Mouse (Mus musculus) forebrain, embryonic 10.5 days (tissue): ENCODE measurements around the gene Ncoa1. TPM values are rescaled to one million over a fixed set of nuclear protein-coding genes. Genes with fewer than 3 reads are reported as not detected.

ENCODE experiments used
- DNase-seq: peaks from one replicate; pipeline ENCODE4 v3.0.0-alpha.2; 2017; ENCODE audit warnings: low spot score; ENCODE audit errors: extremely low spot score
- H3K27ac ChIP-seq: fragments of 300-500 bp; sonication (generic); 2 replicates; pipeline ENCODE4 v1.5.1; 2016; ENCODE audit warnings: mild to moderate bottlenecking
- H3K27me3 ChIP-seq: fragments of 300-500 bp; sonication (generic); 2 replicates; pipeline ENCODE4 v1.6.1; 2016; ENCODE audit warnings: mild to moderate bottlenecking; ENCODE audit not compliant: poor library complexity, severe bottlenecking
- H3K36me3 ChIP-seq: fragments of 300-500 bp; sonication (generic); replicated peaks from 2 replicates; pipeline ENCODE4 v1.6.1; 2016; ENCODE audit warnings: mild to moderate bottlenecking, moderate library complexity
- H3K4me1 ChIP-seq: fragments of 300-500 bp; sonication (generic); 2 replicates; pipeline ENCODE4 v1.6.1; 2016
- H3K4me3 ChIP-seq: fragments of 300-500 bp; sonication (generic); 2 replicates; pipeline ENCODE4 v1.5.1; 2016; ENCODE audit warnings: mild to moderate bottlenecking, moderate library complexity
- H3K9me3 ChIP-seq: fragments of 300-500 bp; sonication (generic); 2 replicates; pipeline ENCODE4 v1.6.1; 2016; ENCODE audit warnings: mild to moderate bottlenecking, moderate library complexity
- WGBS: fragments of 180-500 bp; shearing (Covaris S2); methylation state at CpG from one replicate; pipeline ENCODE4 v1.1.7; 2016; 5-methylcytosine and 5-hydroxymethylcytosine counted together
- polyA plus RNA-seq: library from polyadenylated mRNA; unstranded; fragments of >200 nt; fragmentation: Nextera tagmentation; extraction: Ambion mirVana; gene quantifications from 2 replicates; pipeline ENCODE4 v1.2.1, GENCODE M21; 2016

Gene Ncoa1
- polyA plus RNA-seq, 1 experiment from 2014 or later, result 3.0 TPM

GRCm38 (mm10) chr12:4500516-4500915 lies 23.5 kb upstream of the Ncoa1 start:
- WGBS, result 97% methylated on average over 4 of the region's 4 CpGs
- Histone ChIP-seq H3K4me1 (no peaks in the 10 kb centered on the region; the same call in 1 of the 2 replicates), H3K27me3 (no peaks in the 10 kb centered on the region), H3K4me3 (no peak overlapping the region), H3K9me3 (no peaks in the 10 kb centered on the region), H3K36me3 (no peaks in the 10 kb centered on the region), H3K27ac (no peak overlapping the region)
- no peak for DNase-seq

GRCm38 (mm10) chr12:4499651-4500175 lies 22.7 kb upstream of the Ncoa1 start:
- no peaks in the 10 kb centered on the region for H3K36me3 ChIP-seq
- H3K4me3 ChIP-seq, result no peak overlapping the region
- no peaks in the 10 kb centered on the region for H3K27me3 ChIP-seq
- H3K9me3 ChIP-seq, result no peaks in the 10 kb centered on the region
- 75% methylated on average over 3 of the region's 3 CpGs for WGBS
- no peak for DNase-seq
- H3K27ac ChIP-seq, result no peak overlapping the region
- H3K4me1 ChIP-seq, result no peaks in the 10 kb centered on the region

GRCm38 (mm10) chr12:4488411-4488810 lies 11.4 kb upstream of the Ncoa1 start:
- Histone ChIP-seq H3K9me3 (no peaks in the 10 kb centered on the region), H3K27ac (no peak overlapping the region), H3K27me3 (no peaks in the 10 kb centered on the region), H3K4me3 (no peak overlapping the region), H3K4me1 (no peaks in the 10 kb centered on the region), H3K36me3 (no peaks in the 10 kb centered on the region)
- no peak for DNase-seq
- 86% methylated on average over 6 of the region's 6 CpGs for WGBS

GRCm38 (mm10) chr12:4483386-4483785 lies 6.4 kb upstream of the Ncoa1 start:
- Histone ChIP-seq H3K9me3 (no peaks in the 10 kb centered on the region), H3K36me3 (no peaks in the 10 kb centered on the region), H3K4me1 (peaks cover 5% of the 10 kb centered on the region), H3K4me3 (no peak overlapping the region), H3K27ac (no peak overlapping the region), H3K27me3 (peaks cover 6% of the 10 kb centered on the region)
- WGBS, result 77% methylated on average over 4 of the region's 4 CpGs
- DNase-seq, result no peak

- Histone ChIP-seq H3K27me3 (peaks cover 17% of the 10 kb centered on the region), H3K4me1 (peaks cover 9% of the 10 kb centered on the region), H3K9me3 (no peaks in the 10 kb centered on the region), H3K36me3 (no peaks in the 10 kb centered on the region), H3K4me3 (no peak overlapping the region), H3K27ac (no peak overlapping the region)
- no peak for DNase-seq
- 63% methylated on average over 5 of the region's 5 CpGs for WGBS
Measured at GRCm38 (mm10) chr12:4481687-4482086, 4.7 kb upstream of the Ncoa1 start.

GRCm38 (mm10) chr12:4480250-4480649 lies 3.3 kb upstream of the Ncoa1 start:
- H3K27me3 ChIP-seq, result peaks cover 28% of the 10 kb centered on the region
- WGBS, result 90% methylated on average over 4 of the region's 4 CpGs
- no peak overlapping the region for H3K4me3 ChIP-seq
- H3K27ac ChIP-seq, result no peak overlapping the region
- peaks cover 19% of the 10 kb centered on the region for H3K4me1 ChIP-seq
- no peaks in the 10 kb centered on the region for H3K9me3 ChIP-seq
- H3K36me3 ChIP-seq, result no peaks in the 10 kb centered on the region
- no peak for DNase-seq

- DNase-seq, result no peak
- Histone ChIP-seq H3K36me3 (no peaks in the 10 kb centered on the region), H3K9me3 (no peaks in the 10 kb centered on the region), H3K4me1 (peaks cover 25% of the 10 kb centered on the region), H3K27ac (no peak overlapping the region), H3K4me3 (no peak overlapping the region), H3K27me3 (peaks cover 37% of the 10 kb centered on the region)
- WGBS, result 76% methylated on average over 3 of the region's 3 CpGs
Measured at GRCm38 (mm10) chr12:4479171-4479881, 2.3 kb upstream of the Ncoa1 start.

- WGBS, result 76% methylated on average over 6 of the region's 6 CpGs
- Histone ChIP-seq H3K9me3 (no peaks in the 10 kb centered on the region), H3K4me3 (no peak overlapping the region)
Measured at GRCm38 (mm10) chr12:4477941-4478795, 1.2 kb upstream of the Ncoa1 start.

GRCm38 (mm10) chr12:4476291-4476831 lies 621 bp downstream of the Ncoa1 start:
- peaks cover 57% of the 10 kb centered on the region for H3K27me3 ChIP-seq
- peak overlapping the region; percentile 93 for H3K27ac ChIP-seq
- DNase-seq, result peak; percentile 63
- H3K4me3 ChIP-seq, result peak overlapping the region; percentile 83
- no peaks in the 10 kb centered on the region for H3K9me3 ChIP-seq
- 2% methylated on average over 64 of the region's 73 CpGs for WGBS
- H3K36me3 ChIP-seq, result no peaks in the 10 kb centered on the region
- peaks cover 19% of the 10 kb centered on the region for H3K4me1 ChIP-seq

More at GRCm38 (mm10) chr12:4477941-4478795, 1.2 kb upstream of the Ncoa1 start:
- peaks cover 49% of the 10 kb centered on the region for H3K27me3 ChIP-seq
- H3K27ac ChIP-seq, result no peak overlapping the region
- no peak for DNase-seq
- peaks cover 25% of the 10 kb centered on the region for H3K4me1 ChIP-seq
- no peaks in the 10 kb centered on the region for H3K36me3 ChIP-seq

- DNase-seq, result peak; percentile 18
- WGBS, result 11% methylated on average over 18 of the region's 18 CpGs
- Histone ChIP-seq H3K4me3 (peak overlapping the region; percentile 83), H3K27me3 (peaks cover 57% of the 10 kb centered on the region), H3K36me3 (no peaks in the 10 kb centered on the region), H3K4me1 (peaks cover 19% of the 10 kb centered on the region), H3K9me3 (no peaks in the 10 kb centered on the region), H3K27ac (no peak overlapping the region)
Measured at GRCm38 (mm10) chr12:4475251-4475993, 1.6 kb downstream of the Ncoa1 start.

- Histone ChIP-seq H3K36me3 (no peaks in the 10 kb centered on the region), H3K4me1 (no peaks in the 10 kb centered on the region), H3K27ac (no peak overlapping the region), H3K9me3 (no peaks in the 10 kb centered on the region), H3K27me3 (peaks cover 18% of the 10 kb centered on the region), H3K4me3 (no peak overlapping the region)
- no peak for DNase-seq
- 75% methylated on average over 2 of the region's 2 CpGs for WGBS
Measured at GRCm38 (mm10) chr12:4469115-4469514, 7.9 kb downstream of the Ncoa1 start.

GRCm38 (mm10) chr12:4463701-4464100 lies 13.3 kb downstream of the Ncoa1 start:
- Histone ChIP-seq H3K9me3 (no peaks in the 10 kb centered on the region; the same call in 1 of the 2 replicates), H3K36me3 (no peaks in the 10 kb centered on the region)
- WGBS, result 90% methylated on average over 2 of the region's 2 CpGs

More at GRCm38 (mm10) chr12:4463701-4464100, 13.3 kb downstream of the Ncoa1 start:
- Histone ChIP-seq H3K27ac (no peak overlapping the region), H3K27me3 (no peaks in the 10 kb centered on the region), H3K4me3 (no peak overlapping the region), H3K4me1 (no peaks in the 10 kb centered on the region)
- DNase-seq, result no peak
